In genomic region chr12:102722451-102722850, GRCm38 (mm10) we compare ENCODE assay signal across 21 mouse cellular contexts. TPM values are rescaled to one million over a fixed set of nuclear protein-coding genes. Genes with fewer than 3 reads are reported as not detected.
DNase-seq lines count a peak whose midpoint lies in the region; ATAC-seq and TF ChIP-seq lines count a peak whose summit lies in the region.
"Had no signal": no experiment of that assay in that cellular context is flagged by ENCODE, and none has a peak within 500 bp of the region (broad histone marks: within the 10 kb centered on the region; RNA-seq: fewer than 3 reads in every experiment).

No protein-coding gene starts in this region.

- H3K4me1 ChIP-seq in forebrain, embryonic 13.5 days: peaks cover 7% of the 10 kb centered on the region; the same call in 1 of the 2 replicates
- no peaks in the 10 kb centered on the region for H3K4me1 ChIP-seq in forebrain, embryonic 14.5 days (ENCODE audit: control insufficient read depth, insufficient read depth, low read length)
- H3K4me1 ChIP-seq in kidney, embryonic 16.5 days (ENCODE audit: insufficient read depth, low read length): peaks cover 10% of the 10 kb centered on the region; the same call in 1 of the 2 replicates
- H3K4me1 ChIP-seq in E14TG2a.4 (replicated peaks; ENCODE audit: low read depth, low read length): peaks cover 97% of the 10 kb centered on the region
- peaks cover 21% of the 10 kb centered on the region for H3K4me1 ChIP-seq in limb, embryonic 10.5 days

- no peak for DNase-seq in forebrain, embryonic 14.5 days (ENCODE audit: low spot score)
- DNase-seq in kidney, postnatal 25 days: no peak
- DNase-seq in limb, embryonic 10.5 days (ENCODE audit: low spot score): no peak
- no peak for DNase-seq in right cerebral cortex, postnatal 4 days
- DNase-seq: adrenal gland, postnatal 10 days; cerebellum, adult 9-10 months; heart, adult 2 months; heart, postnatal 4 days; kidney, postnatal 14 days; layer of hippocampus, postnatal 36 days; right cerebral cortex, adult 18-20 months had no signal

- no peak overlapping the region for H3K27ac ChIP-seq in forebrain, embryonic 13.5 days
- no peak overlapping the region for H3K27ac ChIP-seq in forebrain, embryonic 14.5 days (ENCODE audit: low read depth, low read length)
- H3K27ac ChIP-seq in kidney, embryonic 16.5 days (ENCODE audit: low read length): peak overlapping the region; percentile 64
- peak overlapping the region; percentile 70 for H3K27ac ChIP-seq in limb, embryonic 10.5 days
- H3K27ac ChIP-seq: heart, adult 2 months; liver, embryonic 15.5 days; midbrain, embryonic 15.5 days had no signal

- WGBS in forebrain, embryonic 13.5 days: 55% methylated on average over 11 of the region's 11 CpGs
- 61% methylated on average over 11 of the region's 11 CpGs for WGBS in forebrain, embryonic 14.5 days
- WGBS in kidney, embryonic 16.5 days: 23% methylated on average over 11 of the region's 11 CpGs
- WGBS in limb, embryonic 10.5 days: 64% methylated on average over 11 of the region's 11 CpGs

- no peak overlapping the region for H3K4me2 ChIP-seq in forebrain, embryonic 13.5 days
- no peak overlapping the region for H3K4me2 ChIP-seq in forebrain, embryonic 14.5 days (ENCODE audit: low read length)
- H3K4me2 ChIP-seq in kidney, embryonic 16.5 days (replicated peaks; ENCODE audit: low read depth, low read length): peak overlapping the region; percentile 26; the same call in 1 of the 2 replicates
- H3K4me2 ChIP-seq: liver, embryonic 15.5 days; midbrain, embryonic 15.5 days had no signal

- no peak overlapping the region for H3K9ac ChIP-seq in forebrain, embryonic 13.5 days
- H3K9ac ChIP-seq in forebrain, embryonic 14.5 days (ENCODE audit: low read length): no peak overlapping the region
- peak overlapping the region; percentile 31; the same call in 1 of the 2 replicates for H3K9ac ChIP-seq in kidney, embryonic 16.5 days (replicated peaks; ENCODE audit: low read length)
- H3K9ac ChIP-seq: liver, embryonic 15.5 days; midbrain, embryonic 15.5 days had no signal

- H3K27me3 ChIP-seq in forebrain, embryonic 13.5 days: no peaks in the 10 kb centered on the region
- H3K27me3 ChIP-seq in forebrain, embryonic 14.5 days (replicated peaks; ENCODE audit: control insufficient read depth, insufficient read depth, low read length): no peaks in the 10 kb centered on the region
- no peaks in the 10 kb centered on the region for H3K27me3 ChIP-seq in kidney, embryonic 16.5 days (ENCODE audit: insufficient read depth, low read length)
- no peaks in the 10 kb centered on the region for H3K27me3 ChIP-seq in E14TG2a.4 (ENCODE audit: insufficient read depth, low read length)
- no peaks in the 10 kb centered on the region for H3K27me3 ChIP-seq in limb, embryonic 10.5 days (ENCODE audit: low read depth, poor library complexity, severe bottlenecking)
- H3K27me3 ChIP-seq: midbrain, embryonic 15.5 days had no signal

- TF ChIP-seq CTCF in E14TG2a.4 (conservative IDR thresholded peaks at IDR 0.05; ENCODE audit: low read length): no peak

- H3K9me3 ChIP-seq in forebrain, embryonic 13.5 days (replicated peaks): no peaks in the 10 kb centered on the region
- H3K9me3 ChIP-seq in forebrain, embryonic 14.5 days (replicated peaks; ENCODE audit: control insufficient read depth, low read length): no peaks in the 10 kb centered on the region
- H3K9me3 ChIP-seq in kidney, embryonic 16.5 days (ENCODE audit: low read length): no peaks in the 10 kb centered on the region
- H3K9me3 ChIP-seq in E14TG2a.4 (ENCODE audit: low read length): no peaks in the 10 kb centered on the region
- no peaks in the 10 kb centered on the region for H3K9me3 ChIP-seq in limb, embryonic 10.5 days (replicated peaks)
- H3K9me3 ChIP-seq: liver, embryonic 15.5 days; midbrain, embryonic 15.5 days had no signal

- peak; percentile 17; the same call in 1 of the 2 replicates for ATAC-seq in forebrain, embryonic 13.5 days
- no peak for ATAC-seq in forebrain, embryonic 14.5 days
- ATAC-seq in kidney, embryonic 16.5 days (ENCODE audit: low FRiP score, low TSS enrichment): peak; percentile 79
- ATAC-seq in megakaryocyte-erythroid progenitor cell, adult 5-6 weeks (replicated peaks; ENCODE audit: low FRiP score, low TSS enrichment, poor library complexity, severe bottlenecking): no peak
- ATAC-seq: midbrain, embryonic 15.5 days had no signal

- no peak overlapping the region for H3K4me3 ChIP-seq in forebrain, embryonic 13.5 days
- H3K4me3 ChIP-seq in forebrain, embryonic 14.5 days (ENCODE audit: low read depth, low read length): no peak overlapping the region
- H3K4me3 ChIP-seq in kidney, embryonic 16.5 days (ENCODE audit: low read length): no peak overlapping the region
- H3K4me3 ChIP-seq in E14TG2a.4 (replicated peaks; ENCODE audit: low read length): peak overlapping the region; percentile 57
- no peak overlapping the region for H3K4me3 ChIP-seq in limb, embryonic 10.5 days
- H3K4me3 ChIP-seq: heart, adult 2 months; liver, embryonic 15.5 days; midbrain, embryonic 15.5 days had no signal

- H3K36me3 ChIP-seq in forebrain, embryonic 13.5 days (ENCODE audit: poor library complexity, severe bottlenecking): no peaks in the 10 kb centered on the region
- H3K36me3 ChIP-seq in forebrain, embryonic 14.5 days (ENCODE audit: control insufficient read depth, insufficient read depth, low read length): no peaks in the 10 kb centered on the region
- H3K36me3 ChIP-seq in kidney, embryonic 16.5 days (ENCODE audit: insufficient read depth, low read length): no peaks in the 10 kb centered on the region
- H3K36me3 ChIP-seq in E14TG2a.4 (ENCODE audit: insufficient read depth, low read length): no peaks in the 10 kb centered on the region
- no peaks in the 10 kb centered on the region for H3K36me3 ChIP-seq in limb, embryonic 10.5 days
- H3K36me3 ChIP-seq: liver, embryonic 15.5 days; midbrain, embryonic 15.5 days had no signal

RNA-seq across cellular contexts. Expression of gene Itpk1, which starts 17.7 kb away (rescaled TPM):
- polyA plus RNA-seq in forebrain, embryonic 13.5 days (2015; fragmentation: Nextera tagmentation; extraction: Ambion mirVana): 34.5 and 38.7 TPM in 2 replicates
- polyA plus RNA-seq in forebrain, embryonic 14.5 days (2014; fragmentation: Nextera tagmentation; extraction: Ambion mirVana): 47.1 and 57.5 TPM in 2 replicates
- polyA plus RNA-seq in kidney, embryonic 16.5 days (2015; fragmentation: Nextera tagmentation; extraction: Ambion mirVana): 23.9 and 24.5 TPM in 2 replicates
- 9.7 and 11.0 TPM in 2 replicates for polyA plus RNA-seq in limb, embryonic 10.5 days (2016; fragmentation: Nextera tagmentation; extraction: Ambion mirVana)
- 7.4 and 12.1 TPM in 2 replicates for total RNA-seq in megakaryocyte-erythroid progenitor cell, adult 5-6 weeks (2014; fragmentation: Nextera tagmentation)
- total RNA-seq in megakaryocyte-erythroid progenitor cell, adult 5-6 weeks (2017): 4.9 and 6.5 TPM in 2 replicates

RNA-seq across cellular contexts. Expression of gene Moap1, which starts 21.0 kb away (rescaled TPM):
- 38.7 and 45.2 TPM in 2 replicates for polyA plus RNA-seq in forebrain, embryonic 13.5 days (2015; fragmentation: Nextera tagmentation; extraction: Ambion mirVana)
- 47.0 and 59.8 TPM in 2 replicates for polyA plus RNA-seq in forebrain, embryonic 14.5 days (2014; fragmentation: Nextera tagmentation; extraction: Ambion mirVana)
- 29.3 and 32.4 TPM in 2 replicates for polyA plus RNA-seq in kidney, embryonic 16.5 days (2015; fragmentation: Nextera tagmentation; extraction: Ambion mirVana)
- polyA plus RNA-seq in limb, embryonic 10.5 days (2016; fragmentation: Nextera tagmentation; extraction: Ambion mirVana): 34.8 and 38.8 TPM in 2 replicates
- total RNA-seq in megakaryocyte-erythroid progenitor cell, adult 5-6 weeks (2014; fragmentation: Nextera tagmentation): 3.8 and 8.2 TPM in 2 replicates
- total RNA-seq in megakaryocyte-erythroid progenitor cell, adult 5-6 weeks (2017): 11.5 and 15.8 TPM in 2 replicates

RNA-seq across cellular contexts. Expression of gene Tmem251, which starts 21.1 kb away (rescaled TPM):
- 12.4 and 14.3 TPM in 2 replicates for polyA plus RNA-seq in forebrain, embryonic 13.5 days (2015; fragmentation: Nextera tagmentation; extraction: Ambion mirVana)
- 12.3 and 14.2 TPM in 2 replicates for polyA plus RNA-seq in forebrain, embryonic 14.5 days (2014; fragmentation: Nextera tagmentation; extraction: Ambion mirVana)
- 9.5 and 11.0 TPM in 2 replicates for polyA plus RNA-seq in kidney, embryonic 16.5 days (2015; fragmentation: Nextera tagmentation; extraction: Ambion mirVana)
- 11.7 TPM in 2 replicates for polyA plus RNA-seq in limb, embryonic 10.5 days (2016; fragmentation: Nextera tagmentation; extraction: Ambion mirVana)
- 9.2 and 13.8 TPM in 2 replicates for total RNA-seq in megakaryocyte-erythroid progenitor cell, adult 5-6 weeks (2014; fragmentation: Nextera tagmentation)
- total RNA-seq in megakaryocyte-erythroid progenitor cell, adult 5-6 weeks (2017): 8.1 and 10.8 TPM in 2 replicates

RNA-seq across cellular contexts. Expression of gene Gm28051, which starts 35.1 kb away (rescaled TPM):
- polyA plus RNA-seq in forebrain, embryonic 13.5 days (2015; fragmentation: Nextera tagmentation; extraction: Ambion mirVana): not detected in 2 replicates
- polyA plus RNA-seq in forebrain, embryonic 14.5 days (2014; fragmentation: Nextera tagmentation; extraction: Ambion mirVana): not detected in 2 replicates
- not detected in 2 replicates for polyA plus RNA-seq in kidney, embryonic 16.5 days (2015; fragmentation: Nextera tagmentation; extraction: Ambion mirVana)
- polyA plus RNA-seq in limb, embryonic 10.5 days (2016; fragmentation: Nextera tagmentation; extraction: Ambion mirVana): not detected in 2 replicates
- total RNA-seq in megakaryocyte-erythroid progenitor cell, adult 5-6 weeks (2014; fragmentation: Nextera tagmentation): not detected in 2 replicates
- not detected in 2 replicates for total RNA-seq in megakaryocyte-erythroid progenitor cell, adult 5-6 weeks (2017)
- total RNA-seq: adrenal gland, postnatal 10 days; gastrocnemius, adult 18-20 months; heart, adult 2 months; heart, postnatal 4 days; layer of hippocampus, postnatal 36 days; MEL had no signal
- polyA plus RNA-seq: heart, adult 2 months; liver, embryonic 15.5 days; midbrain, embryonic 15.5 days; neural tube, embryonic 14.5 days; urinary bladder, adult 2 months had no signal

RNA-seq across cellular contexts. Expression of gene Gon7, which starts 35.2 kb away (rescaled TPM):
- 48.1 and 54.9 TPM in 2 replicates for polyA plus RNA-seq in forebrain, embryonic 13.5 days (2015; fragmentation: Nextera tagmentation; extraction: Ambion mirVana)
- 30.6 and 36.6 TPM in 2 replicates for polyA plus RNA-seq in forebrain, embryonic 14.5 days (2014; fragmentation: Nextera tagmentation; extraction: Ambion mirVana)
- polyA plus RNA-seq in kidney, embryonic 16.5 days (2015; fragmentation: Nextera tagmentation; extraction: Ambion mirVana): 29.3 and 34.0 TPM in 2 replicates
- 46.1 and 52.2 TPM in 2 replicates for polyA plus RNA-seq in limb, embryonic 10.5 days (2016; fragmentation: Nextera tagmentation; extraction: Ambion mirVana)
- total RNA-seq in megakaryocyte-erythroid progenitor cell, adult 5-6 weeks (2014; fragmentation: Nextera tagmentation): 12.2 and 21.1 TPM in 2 replicates
- total RNA-seq in megakaryocyte-erythroid progenitor cell, adult 5-6 weeks (2017): 25.5 and 28.1 TPM in 2 replicates

Comparison
In these comparisons a context has a peak if more than half of its experiments do, and no peak if none do; other contexts are left out.
1. ATAC-seq: peak in forebrain, embryonic 13.5 days (single experiment) and kidney, embryonic 16.5 days (single experiment); none in forebrain, embryonic 14.5 days (single experiment) and megakaryocyte-erythroid progenitor cell, adult 5-6 weeks (single experiment).
2. H3K27ac ChIP-seq: peak in kidney, embryonic 16.5 days (single experiment) and limb, embryonic 10.5 days (single experiment); none in forebrain, embryonic 13.5 days (single experiment) and forebrain, embryonic 14.5 days (single experiment).